Comparison of ENCODE assay signal across 8 mouse cellular contexts in the genomic region with DNA sequence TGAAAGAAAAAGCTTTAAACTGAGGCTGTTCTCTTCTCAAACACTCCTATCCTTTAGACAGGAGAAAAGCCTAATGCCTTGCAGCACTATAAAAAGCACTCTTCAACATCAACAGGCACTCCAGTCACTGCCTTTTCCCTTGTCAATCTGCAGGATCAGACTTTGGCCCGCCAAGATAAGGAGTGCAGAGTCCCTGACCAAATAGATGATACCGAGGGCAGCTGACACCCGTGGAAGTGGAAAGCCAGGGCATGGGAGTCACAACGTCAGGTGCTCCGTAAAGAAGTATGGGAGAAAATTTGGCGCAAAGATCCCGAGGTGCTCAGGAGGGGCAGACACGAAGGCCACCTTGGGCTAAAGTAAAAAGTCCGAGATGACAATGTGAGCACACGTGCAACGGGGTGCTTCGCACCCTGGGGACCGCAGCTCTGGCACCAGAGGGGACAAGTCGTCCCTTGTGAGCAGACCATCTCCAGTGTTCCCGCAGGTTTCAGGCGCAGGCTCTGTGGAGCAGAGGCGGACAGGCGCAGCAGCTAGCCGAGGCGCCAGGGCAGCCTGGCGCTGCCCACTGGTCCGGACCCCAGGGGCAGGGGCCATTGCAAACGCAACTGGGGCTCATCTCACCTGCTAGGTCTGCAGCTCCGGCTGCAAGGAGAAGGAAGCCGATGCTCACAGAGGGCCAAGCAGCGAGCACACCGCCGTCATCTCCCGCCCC. TPM values are rescaled to one million over a fixed set of nuclear protein-coding genes. Genes with fewer than 3 reads are reported as not detected.
DNase-seq lines count a peak whose midpoint lies in the region; ATAC-seq and TF ChIP-seq lines count a peak whose summit lies in the region.

No protein-coding gene starts in this region.

- H3K27me3 ChIP-seq in forebrain, postnatal 0 days (ENCODE audit: insufficient read depth, low read length), result no peaks in the 10 kb centered on the region
- H3K27me3 ChIP-seq in liver, embryonic 11.5 days (replicated peaks; ENCODE audit: control insufficient read depth, insufficient read depth, low read length), result no peaks in the 10 kb centered on the region

- TF ChIP-seq CTCF in layer of hippocampus, adult 2 months (conservative IDR thresholded peaks at IDR 0.05), result no peak
- no peak for TF ChIP-seq CTCF in forebrain, postnatal 0 days (IDR thresholded peaks at IDR 0.05; ENCODE audit: low read depth)

- no peaks in the 10 kb centered on the region for H3K36me3 ChIP-seq in forebrain, postnatal 0 days (ENCODE audit: insufficient read depth)
- no peaks in the 10 kb centered on the region for H3K36me3 ChIP-seq in liver, embryonic 11.5 days (ENCODE audit: control insufficient read depth, insufficient read depth, low read length)

- no peaks in the 10 kb centered on the region for H3K4me1 ChIP-seq in brown adipose tissue, adult 24 weeks (ENCODE audit: control insufficient read depth, insufficient read depth, insufficient read length, low read length)
- H3K4me1 ChIP-seq in forebrain, postnatal 0 days (ENCODE audit: insufficient read depth), result 0 out of 2 replicates have a peak, but pooled peaks cover 3% of the 10 kb centered on the region
- no peaks in the 10 kb centered on the region for H3K4me1 ChIP-seq in liver, embryonic 11.5 days (replicated peaks; ENCODE audit: control insufficient read depth, insufficient read depth, low read length)

- H3K4me3 ChIP-seq in layer of hippocampus, adult 2 months, result peak overlapping the region; percentile 94
- peak overlapping the region; percentile 76 for H3K4me3 ChIP-seq in brown adipose tissue, adult 24 weeks (ENCODE audit: insufficient read depth, low read depth, low read length)
- H3K4me3 ChIP-seq in forebrain, postnatal 0 days (ENCODE audit: low read depth, low read length), result peak overlapping the region; percentile 56
- peak overlapping the region; percentile 70 for H3K4me3 ChIP-seq in liver, embryonic 11.5 days (ENCODE audit: low read depth, low read length)

- peak overlapping the region; percentile 85 for H3K9ac ChIP-seq in forebrain, postnatal 0 days
- peak overlapping the region; percentile 81 for H3K9ac ChIP-seq in liver, embryonic 11.5 days (ENCODE audit: low read depth, low read length)

- H3K4me2 ChIP-seq in forebrain, postnatal 0 days (ENCODE audit: low read depth), result peak overlapping the region; percentile 77
- H3K4me2 ChIP-seq in liver, embryonic 11.5 days, result peak overlapping the region; percentile 100

- H3K9me3 ChIP-seq in forebrain, postnatal 0 days (ENCODE audit: low read length), result no peaks in the 10 kb centered on the region
- H3K9me3 ChIP-seq in liver, embryonic 11.5 days (ENCODE audit: control insufficient read depth, low read length), result no peaks in the 10 kb centered on the region

- under 1% methylated on average over 29 of the region's 29 CpGs for WGBS in forebrain, postnatal 0 days
- WGBS in liver, embryonic 11.5 days, result 2% methylated on average over 29 of the region's 29 CpGs

- ATAC-seq in forebrain, postnatal 0 days, result peak; percentile 27
- ATAC-seq in liver, embryonic 11.5 days (replicated peaks; ENCODE audit: low FRiP score), result peak; percentile 1

- peak overlapping the region; percentile 94 for H3K27ac ChIP-seq in layer of hippocampus, adult 2 months
- H3K27ac ChIP-seq in brown adipose tissue, adult 24 weeks (replicated peaks; ENCODE audit: low read depth, low read length), result no peak overlapping the region
- H3K27ac ChIP-seq in forebrain, postnatal 0 days (ENCODE audit: low read depth, low read length), result peak overlapping the region; percentile 92
- peak overlapping the region; percentile 36; the same call in 1 of the 2 replicates for H3K27ac ChIP-seq in liver, embryonic 11.5 days (ENCODE audit: low read depth, low read length)

- no peak for DNase-seq in layer of hippocampus, adult 2 months (ENCODE audit: low spot score in 2 of 2)
- no peak for DNase-seq in layer of hippocampus, postnatal 36 days
- peak; percentile 23 for DNase-seq in forebrain, postnatal 0 days
- peak; percentile 61 for DNase-seq in liver, embryonic 11.5 days (ENCODE audit: low spot score)
- DNase-seq in right cerebral cortex, postnatal 4 days, result peak; percentile 3
- no peak for DNase-seq in thymus, postnatal 0 days (ENCODE audit: low spot score)
- DNase-seq in testis, postnatal 10 days (ENCODE audit: low spot score), result no peak

RNA-seq across cellular contexts. Expression of a gene that starts 0.6 kb away (rescaled TPM):
- total RNA-seq in layer of hippocampus, adult 2 months (2021), result 10 to 100 TPM; 58.1 to 65.6 TPM
- 10 to 100 TPM; 64.7 to 65.3 TPM for total RNA-seq in layer of hippocampus, postnatal 36 days (2021)
- 3.8 and 4.0 TPM in 2 replicates for polyA plus RNA-seq in brown adipose tissue, adult 24 weeks (2012; ENCODE audit: insufficient read depth, insufficient read length, missing spikeins)
- total RNA-seq in forebrain, postnatal 0 days (2014; rRNA removed), result 12.5 and 20.0 TPM in 2 replicates
- 6.2 and 12.5 TPM in 2 replicates for polyA plus RNA-seq in forebrain, postnatal 0 days (2015; fragmentation: Nextera tagmentation; extraction: Ambion mirVana)
- polyA plus RNA-seq in liver, embryonic 11.5 days (2014; fragmentation: Nextera tagmentation; extraction: Ambion mirVana), result 6.3 and 8.4 TPM in 2 replicates
- polyA plus RNA-seq in thymus, postnatal 0 days (2015; fragmentation: Nextera tagmentation; extraction: Ambion mirVana), result 2.6 and 2.8 TPM in 2 replicates

Comparison
In these comparisons a context has a peak if more than half of its experiments do, and no peak if none do; other contexts are left out.
1. DNase-seq: peak in forebrain, postnatal 0 days (single experiment), liver, embryonic 11.5 days (single experiment) and right cerebral cortex, postnatal 4 days (single experiment); none in layer of hippocampus, adult 2 months (0 of 2), layer of hippocampus, postnatal 36 days (0 of 2), thymus, postnatal 0 days (single experiment) and testis, postnatal 10 days (single experiment).
2. Peak in every context shown above with its lines, with median percentiles within 50 percentile points of each other: H3K4me3 ChIP-seq.